Mouse (Mus musculus) right cerebral cortex, postnatal 25 days (tissue): ENCODE results near the gene Aatk.

ENCODE experiments used
- DNase-seq: peaks from one replicate; pipeline ENCODE4 v3.0.0; 2022

Gene Aatk

DNA sequence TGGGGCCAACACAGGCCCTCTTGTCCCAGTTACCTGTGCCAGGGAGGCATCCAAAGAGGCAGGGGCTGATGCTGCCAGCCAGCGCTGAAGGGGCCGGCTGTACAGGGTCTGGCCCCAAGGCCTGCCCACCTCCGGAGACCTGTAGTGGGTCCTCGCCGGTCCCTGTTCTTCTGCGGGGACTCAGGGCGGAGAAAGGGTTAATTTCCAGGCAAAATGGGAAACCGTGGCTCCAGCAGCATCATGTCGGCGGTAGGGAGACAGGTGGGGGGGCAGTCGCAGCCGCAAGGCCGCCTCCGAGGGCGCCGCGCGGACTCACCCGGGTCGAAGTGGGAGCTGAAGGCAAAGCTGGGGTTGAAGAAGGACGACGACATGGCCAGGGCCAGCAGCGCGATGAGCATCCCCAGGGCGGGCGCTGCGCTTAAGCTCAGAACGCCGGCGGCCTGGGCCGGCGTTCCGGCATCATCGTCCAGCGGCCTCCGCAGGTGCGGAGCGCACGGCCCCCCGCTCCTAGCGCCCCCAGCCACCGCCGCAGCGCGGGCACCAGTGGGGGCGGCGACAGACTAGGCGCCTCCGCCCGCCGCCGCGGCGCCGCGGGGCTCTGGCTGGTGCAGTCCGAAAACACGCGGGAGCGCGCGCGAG, at the start of gene Aatk:
Aatk (minus strand) TSS at position 615 of the 639 bp plus-strand sequence.
- DNase-seq, result peak; percentile 56

DNA sequence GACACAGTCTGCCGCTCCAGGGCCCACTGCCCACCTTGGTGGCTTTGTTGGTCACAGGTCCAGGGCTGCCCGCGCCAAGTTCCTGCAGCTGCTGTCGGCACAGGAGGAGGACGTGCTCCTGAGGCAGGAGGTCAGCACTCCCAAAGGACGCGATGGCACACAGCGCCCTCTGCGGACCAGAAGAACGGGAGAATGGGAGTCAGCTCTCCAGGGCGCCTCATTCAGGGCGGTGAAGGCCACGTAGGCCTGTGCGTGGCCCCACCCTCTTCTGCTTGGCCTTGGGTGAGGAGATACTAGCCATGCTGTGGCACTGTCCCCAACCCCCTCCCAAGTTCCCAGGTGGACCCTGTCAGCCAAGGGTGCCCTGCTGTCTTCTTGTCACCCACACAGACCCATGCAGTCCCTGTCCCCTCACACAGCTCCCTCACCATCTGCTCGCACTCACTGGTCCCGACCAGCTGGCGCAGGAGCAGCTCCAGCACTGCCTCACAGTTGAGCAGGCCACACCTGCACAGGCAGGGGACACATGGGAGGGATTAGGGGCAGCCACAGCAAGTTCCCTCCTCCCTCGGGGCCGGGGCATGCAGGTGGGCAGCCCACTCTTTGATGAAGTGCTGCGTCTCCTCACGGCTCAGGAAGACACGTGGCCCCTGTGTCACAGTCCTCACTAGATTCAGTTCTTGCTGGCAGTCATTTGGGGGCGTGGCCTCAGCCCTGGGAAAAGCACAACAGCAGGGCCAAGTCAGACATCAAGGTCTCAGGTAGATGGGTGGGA, 46.0 kb upstream of the Aatk start:
- no peak for DNase-seq

DNA sequence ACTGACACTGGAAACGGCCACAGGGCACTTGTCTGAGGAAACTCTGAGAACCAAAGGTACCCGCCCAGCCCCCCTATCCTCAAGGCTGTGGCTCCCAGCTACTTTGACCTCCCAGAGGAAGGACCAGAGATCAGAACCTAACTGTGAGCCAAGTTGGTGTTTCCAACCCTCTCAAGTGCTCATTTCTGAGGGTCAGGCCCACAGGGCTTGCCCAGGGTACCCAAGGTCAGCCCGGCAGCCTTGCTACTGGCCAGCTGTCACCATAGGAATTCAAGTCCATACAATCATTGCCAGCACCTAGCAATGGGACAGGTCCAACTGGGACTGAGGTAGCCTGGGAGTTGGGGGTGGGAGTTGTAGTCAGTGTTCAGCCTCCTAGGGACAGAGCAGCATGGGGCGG, 43.7 kb upstream of the Aatk start:
- DNase-seq, result no peak

DNA sequence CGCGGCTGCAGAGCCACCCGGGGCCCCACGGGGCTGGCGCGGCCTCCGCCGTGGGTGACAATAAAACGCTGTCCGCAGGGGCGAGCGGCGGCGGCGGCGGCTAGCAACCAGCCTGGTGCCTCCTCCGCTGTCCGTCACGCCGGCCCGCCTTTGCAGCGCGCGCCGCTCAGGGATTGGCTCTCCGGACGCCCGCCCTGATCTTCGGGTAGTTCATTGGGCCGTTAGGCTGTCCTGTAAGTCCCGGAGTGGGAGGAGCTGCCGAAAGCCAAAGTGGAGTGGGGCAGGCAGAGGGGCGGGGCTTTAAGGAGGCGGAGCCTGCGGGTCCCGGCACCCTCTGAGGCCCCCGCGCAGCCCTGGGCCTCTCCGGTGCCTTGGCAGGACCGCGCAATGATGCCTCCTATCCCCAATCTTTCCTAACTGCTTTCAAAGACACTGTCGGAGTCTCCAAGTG, 39.8 kb upstream of the Aatk start, which contains the start of gene Cep131:
Cep131 (minus strand) TSS at position 126 of the 451 bp plus-strand sequence.
- DNase-seq, result peak; percentile 96

DNA sequence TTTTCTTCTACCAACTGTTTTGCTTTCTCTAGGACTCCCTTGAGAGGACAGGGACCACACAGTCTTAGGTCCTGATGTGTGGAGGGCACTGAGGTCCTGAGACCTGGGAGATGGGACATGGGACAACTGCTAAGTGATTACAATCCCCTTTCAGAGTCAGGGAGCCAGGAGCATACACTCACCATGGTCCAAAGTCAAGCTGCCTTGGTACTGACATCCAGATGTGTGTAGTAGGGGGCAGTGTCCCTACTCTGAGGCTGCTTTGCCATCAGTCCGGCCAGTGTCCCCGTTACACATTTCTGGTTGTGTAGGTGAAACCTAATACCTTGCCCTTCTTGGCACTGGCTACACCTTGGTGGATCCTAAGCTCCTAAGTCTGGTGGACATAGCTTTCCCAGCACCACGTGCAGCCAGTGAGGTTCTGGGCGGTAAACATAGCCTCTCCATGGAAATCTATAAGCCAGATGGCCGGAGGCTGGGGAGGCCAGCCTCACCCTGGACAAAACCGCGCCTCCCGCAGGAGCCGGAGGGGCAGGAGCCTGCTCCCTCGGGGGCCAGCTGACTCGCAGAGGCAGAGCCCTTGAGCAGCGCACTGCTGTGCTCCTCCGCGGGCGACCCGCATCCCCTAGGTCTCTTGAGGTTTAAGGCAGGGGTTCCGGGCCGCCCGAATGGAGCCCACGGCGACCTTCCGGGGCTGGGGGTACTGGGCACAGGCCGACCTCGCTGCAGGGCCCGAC, 39.1 kb upstream of the Aatk start:
- peak; percentile 41 for DNase-seq

DNA sequence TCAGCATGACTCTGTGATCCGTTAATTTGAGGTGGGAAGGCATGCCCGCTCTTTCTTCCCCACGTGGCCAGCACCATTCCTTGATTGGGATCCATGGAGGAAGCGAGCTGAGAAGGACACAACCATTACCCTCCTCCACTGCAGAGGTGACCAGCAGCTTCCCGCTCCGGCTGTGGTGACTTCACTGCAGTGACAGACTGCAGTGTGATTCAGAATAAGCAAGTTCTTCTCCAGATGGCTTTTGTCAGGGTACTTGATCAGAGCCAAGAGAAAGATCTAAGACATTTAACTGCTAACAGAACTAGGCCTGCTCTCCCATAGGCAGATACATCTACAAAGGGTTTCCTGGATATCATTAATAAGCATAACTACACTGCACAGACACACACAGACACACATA, 33.3 kb upstream of the Aatk start:
- no peak for DNase-seq

DNA sequence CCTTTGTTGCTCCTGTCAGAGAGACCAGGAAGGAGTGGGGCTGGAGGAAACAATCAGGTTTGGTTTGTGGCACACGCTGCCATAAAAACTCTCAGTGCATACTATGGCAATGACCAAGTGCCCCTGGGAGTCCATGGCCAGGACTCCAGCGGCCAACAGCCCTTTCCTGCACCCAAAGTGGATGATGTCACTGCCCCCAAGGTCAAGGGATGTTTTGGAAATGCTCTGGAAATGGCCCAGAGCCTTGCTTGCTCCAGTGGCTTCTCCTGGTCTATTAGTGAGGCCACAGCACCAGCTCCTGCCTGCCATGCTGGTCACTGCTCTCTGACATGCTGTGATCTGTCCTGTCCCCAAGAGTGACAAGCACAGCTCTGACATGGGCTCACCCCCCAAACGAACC, 29.2 kb upstream of the Aatk start:
- DNase-seq, result no peak

DNA sequence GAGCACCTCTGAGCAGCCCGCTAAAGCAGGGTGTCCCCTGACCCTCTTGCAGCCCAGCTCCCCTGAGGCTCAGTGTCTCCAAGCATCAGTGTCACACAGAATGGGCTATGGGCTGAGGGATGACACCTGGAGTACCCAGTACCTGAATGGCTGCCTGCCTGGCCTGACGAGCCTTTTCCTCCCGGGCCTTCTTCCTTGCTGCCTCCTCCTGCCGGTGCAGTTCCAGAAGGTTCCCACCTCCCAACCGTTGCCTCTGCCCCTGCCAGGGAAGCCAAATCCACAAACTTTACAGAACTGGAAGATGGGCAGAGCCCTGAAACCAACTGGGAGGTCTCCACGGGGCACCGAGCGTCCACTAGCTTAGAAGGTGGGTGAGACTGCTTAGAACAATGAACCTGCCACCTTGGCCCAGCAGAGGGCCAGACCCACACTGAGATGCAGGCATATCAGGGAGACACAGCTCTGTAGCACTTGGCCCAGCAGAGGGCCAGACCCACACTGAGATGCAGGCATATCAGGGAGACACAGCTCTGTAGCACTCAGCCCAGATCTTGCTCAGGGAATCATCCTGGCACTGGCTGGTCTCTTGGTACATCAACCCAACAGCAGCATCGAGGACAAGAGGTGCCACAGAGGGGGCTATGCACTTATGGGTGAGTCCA, 26.1 kb upstream of the Aatk start:
- DNase-seq, result no peak

DNA sequence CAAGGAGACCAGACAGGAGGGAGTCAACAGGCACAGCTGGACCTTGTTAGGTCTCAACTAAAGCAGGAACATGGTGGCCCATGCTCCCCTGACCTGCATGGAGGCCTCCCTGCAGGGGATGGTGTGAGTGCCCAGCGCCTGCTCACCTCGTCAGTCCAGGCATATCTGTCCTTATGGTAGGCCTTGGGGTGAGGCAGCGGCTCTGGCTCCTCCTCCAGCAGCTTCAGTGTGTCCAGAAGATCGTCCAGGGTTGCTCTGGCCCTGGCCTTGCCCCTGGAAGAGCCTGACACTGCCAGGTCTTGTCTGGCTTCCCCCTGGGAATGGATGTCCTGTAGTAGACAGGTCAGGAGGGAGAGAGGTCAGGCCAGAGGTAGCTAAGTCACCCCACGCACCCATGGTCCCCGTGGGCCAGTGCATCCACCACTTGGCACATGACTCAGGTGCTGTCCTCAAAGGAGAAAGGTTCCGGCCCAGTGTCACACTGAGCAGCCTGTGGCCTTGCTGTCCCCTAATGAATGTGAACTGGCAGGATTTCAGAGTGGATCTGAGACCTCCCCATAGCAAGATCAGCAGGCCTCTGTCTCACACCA, 24.9 kb upstream of the Aatk start:
- DNase-seq, result no peak

DNA sequence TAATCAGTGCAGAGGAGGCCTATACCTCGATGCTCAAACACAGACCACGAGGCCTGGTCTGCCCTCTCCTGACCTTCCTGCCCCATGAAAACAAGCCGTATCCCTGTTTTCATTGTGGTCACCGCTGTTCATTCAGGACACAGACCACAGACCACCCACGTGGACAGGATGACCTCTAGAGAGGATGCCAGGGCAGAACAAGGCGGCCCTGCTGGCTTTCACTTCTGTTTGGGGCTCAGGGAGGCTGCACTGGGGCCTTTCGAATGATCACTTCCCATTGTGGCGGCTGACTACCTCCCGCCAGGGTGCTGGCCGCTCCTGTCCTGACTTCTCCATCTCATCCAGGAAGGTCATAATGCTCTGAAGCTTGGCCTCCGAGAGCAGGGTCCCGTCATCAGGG, 24.1 kb upstream of the Aatk start:
- no peak for DNase-seq

DNA sequence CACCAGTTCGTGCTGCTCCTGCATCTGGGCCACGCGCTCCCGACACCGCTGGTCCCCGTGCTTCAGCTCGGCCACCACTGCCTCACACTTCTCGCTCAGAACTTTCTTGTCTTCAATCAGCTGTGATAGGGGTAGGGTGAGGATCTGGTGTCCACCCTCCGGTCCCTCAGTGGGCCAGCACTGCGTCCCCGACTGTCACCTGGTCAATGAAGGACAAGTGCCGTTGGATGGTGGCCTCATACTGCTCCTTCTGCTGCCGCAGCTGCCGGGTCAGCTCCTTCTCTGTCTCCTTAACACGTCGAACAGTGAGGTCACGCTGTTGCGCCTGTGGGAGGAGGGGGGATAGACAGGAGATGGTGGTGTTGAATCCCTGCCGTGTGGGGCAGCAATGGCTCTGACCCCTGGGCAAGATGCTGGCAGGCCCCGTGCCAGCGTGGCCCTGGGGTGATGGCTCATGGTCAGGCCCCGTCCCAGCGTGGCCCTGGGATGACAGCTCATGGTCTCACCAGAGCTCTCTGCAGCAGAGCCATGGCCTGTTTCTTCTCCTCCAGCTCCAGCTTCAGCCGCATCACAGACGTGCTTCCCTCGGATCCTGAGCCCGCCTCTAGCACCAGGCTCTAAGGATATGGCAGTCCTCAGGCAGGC, 23.4 kb upstream of the Aatk start:
- no peak for DNase-seq

DNA sequence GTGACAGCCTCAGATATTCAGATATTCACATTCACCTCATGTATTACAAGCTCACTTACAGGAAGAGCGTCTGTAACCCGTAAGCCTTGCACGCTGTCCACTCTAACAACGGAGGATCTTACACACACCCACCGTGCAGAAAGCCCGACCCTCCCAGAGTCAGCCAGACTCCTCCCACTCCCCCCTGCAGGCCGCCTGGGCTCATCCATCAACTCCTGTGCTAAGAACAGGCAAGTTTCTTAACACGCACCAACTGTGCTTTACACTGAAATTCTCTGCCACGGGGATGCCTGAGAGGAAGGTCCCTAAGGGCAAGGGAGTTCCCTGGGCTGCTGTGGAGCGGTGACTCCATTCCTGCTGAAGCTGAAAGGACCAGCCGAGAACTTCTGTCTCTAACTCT, 22.3 kb upstream of the Aatk start:
- DNase-seq, result no peak

DNA sequence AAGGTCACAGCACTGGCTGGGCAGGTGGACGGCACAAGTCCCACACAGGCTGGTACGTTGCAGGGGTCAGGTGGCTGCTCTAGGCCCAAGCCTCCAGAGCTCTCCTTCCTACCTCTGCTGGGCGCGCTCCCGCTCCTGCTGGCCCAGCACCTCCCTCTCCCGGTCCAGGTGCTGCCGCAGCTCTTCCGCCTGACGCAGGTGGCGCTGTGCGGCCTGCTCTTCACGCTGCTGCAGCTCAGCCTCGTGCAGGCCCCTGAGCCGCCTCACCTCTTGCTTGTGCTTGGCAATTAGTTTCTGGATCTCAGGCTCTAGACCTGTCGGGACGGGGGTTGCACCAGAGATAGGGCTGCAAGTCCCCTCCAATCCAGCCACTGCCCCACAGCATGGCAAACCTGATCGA, 20.9 kb upstream of the Aatk start:
- DNase-seq, result no peak

DNA sequence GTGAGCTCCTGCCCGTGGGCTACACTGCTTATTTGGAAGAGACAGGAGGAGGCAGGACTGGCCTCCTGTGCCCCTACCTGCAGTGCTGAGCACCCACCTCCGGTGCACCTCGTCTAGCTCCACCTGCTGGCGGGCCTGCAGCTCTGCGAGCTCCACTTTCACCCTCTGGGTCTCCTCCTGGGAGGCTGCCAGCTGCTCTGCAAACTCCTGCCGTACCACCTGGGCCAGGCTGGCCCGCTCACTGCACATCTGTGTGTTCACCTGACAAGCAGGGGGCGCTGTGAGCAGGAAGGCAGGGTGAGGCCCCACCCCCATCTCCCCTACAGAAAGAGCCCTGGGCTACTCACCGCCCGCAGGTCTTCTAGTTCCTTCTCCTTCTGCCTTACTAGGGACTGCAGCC, 18.3 kb upstream of the Aatk start:
- DNase-seq, result no peak

DNA sequence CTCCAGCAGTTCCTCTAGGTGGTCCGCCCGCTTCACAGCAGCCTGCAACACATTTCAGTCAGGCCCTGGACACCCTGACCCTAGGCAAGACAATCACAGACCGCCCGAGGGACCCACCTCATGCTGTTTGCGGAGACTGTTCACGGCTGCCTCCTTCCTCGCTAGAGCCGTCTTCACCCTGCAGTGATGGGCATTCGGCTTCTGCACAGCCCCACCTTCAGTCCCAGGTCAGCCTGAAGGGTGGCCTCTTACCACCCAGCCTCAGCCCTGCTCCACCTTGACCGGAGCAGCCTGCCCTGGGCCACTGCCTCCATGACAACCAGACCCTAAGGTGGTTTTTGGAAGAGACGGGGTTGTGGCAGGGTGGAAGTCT, 17.7 kb upstream of the Aatk start:
- DNase-seq, result no peak

DNA sequence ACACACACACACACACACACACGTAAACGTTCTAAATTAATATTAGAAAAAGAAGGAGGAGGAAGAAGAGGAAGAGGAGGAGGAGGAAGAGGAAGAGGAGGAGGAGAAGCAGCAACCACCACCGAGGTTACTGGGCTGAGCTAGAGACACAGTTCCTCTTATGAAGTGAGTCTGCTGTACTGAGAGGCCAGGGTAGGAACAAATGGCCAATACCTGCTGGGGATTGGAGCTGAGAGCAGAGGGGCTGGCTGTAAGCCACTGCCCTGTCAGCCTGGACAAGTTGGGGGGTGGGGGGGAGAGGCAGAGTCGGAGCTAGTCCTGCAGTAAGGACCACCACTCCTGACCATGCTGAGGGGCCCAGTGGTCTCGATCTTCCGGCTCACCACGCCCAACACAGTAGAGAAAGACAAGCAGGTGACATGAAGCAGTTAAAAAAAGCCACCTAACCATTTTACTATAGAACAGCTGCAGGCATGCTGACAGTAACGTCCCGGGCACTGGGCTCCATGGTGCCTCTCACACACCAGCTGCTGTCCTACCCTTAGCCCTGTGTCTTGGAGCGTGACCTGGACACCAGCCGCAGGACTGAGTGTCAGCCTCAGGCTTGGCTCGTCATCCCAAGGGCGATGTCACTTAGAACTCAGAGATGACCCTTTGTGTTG, 17.2 kb upstream of the Aatk start:
- no peak for DNase-seq

DNA sequence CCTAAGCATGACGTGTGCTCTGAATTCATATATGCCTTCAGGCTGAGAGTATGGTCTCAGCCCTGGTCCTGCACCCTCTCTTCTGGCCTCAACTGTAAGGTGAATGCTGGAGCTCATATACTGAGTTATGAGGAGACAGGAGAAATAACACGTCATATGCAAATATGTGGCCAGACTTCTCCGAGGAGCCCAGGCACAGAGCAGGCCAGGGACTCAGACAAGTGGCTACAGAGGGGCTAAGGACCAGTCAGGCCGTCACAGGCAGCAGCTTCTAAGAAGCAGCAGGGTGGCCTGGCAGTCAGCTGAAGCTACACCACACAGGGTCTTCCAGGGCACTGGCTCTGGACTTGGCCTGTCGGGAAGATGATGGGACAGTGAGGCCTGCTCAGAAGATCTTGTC, 16.4 kb upstream of the Aatk start:
- DNase-seq, result no peak

DNA sequence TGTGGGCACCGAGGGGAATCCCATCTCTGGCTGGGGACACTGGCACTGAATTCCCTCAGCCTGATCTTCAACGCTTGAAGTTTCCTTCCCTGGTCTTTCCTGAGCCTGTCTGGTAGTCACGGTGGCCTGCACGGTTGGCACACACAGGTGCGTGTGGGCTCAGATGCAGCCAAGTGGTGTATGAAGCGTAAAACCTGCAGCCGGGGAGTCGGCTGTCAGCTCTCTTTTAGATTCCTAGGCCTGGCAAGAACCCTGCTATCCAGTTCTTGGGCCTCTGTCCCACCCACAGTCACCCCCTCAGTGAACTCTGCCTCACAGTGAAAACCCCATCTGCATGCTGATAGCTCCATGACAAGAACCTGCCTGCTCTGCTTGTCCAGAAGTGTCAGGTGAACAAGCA, 13.7 kb upstream of the Aatk start:
- no peak for DNase-seq

DNA sequence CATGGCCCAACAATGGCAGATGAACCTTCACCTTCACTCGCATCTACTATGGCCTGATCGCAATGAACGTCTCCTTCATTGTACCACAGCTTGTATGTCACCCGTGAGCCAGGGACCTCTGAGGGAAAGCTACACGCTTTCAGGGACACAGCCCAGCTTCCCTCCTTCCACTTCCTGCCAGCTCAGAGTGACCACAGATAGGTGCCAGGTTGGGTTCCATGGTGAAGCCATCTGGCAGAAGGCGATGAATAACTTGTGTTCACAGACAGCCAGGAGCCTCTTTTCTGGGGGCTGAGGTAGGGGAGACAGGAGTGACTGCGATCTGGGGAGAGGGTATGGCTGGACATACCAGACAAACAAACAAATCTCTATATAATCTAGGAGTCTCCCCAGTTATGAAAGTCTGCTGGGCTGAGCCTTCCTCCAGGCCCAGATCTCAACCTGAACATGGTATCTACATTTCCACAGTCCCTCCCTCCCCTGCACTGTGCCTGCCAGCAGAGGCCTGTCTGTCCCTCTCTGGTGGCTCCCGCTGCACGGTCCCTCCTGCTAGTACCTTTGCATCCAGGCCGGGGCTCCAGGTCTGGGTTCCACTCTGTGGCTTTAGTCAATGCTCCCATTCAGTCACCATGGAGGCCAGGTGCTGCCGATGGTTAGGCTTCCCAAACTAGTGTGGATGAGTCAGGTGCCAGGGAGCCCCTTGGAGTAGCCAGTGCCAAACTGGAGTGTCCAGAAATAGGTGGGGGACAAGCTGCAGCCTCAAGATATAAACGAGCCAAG, 9.2 kb upstream of the Aatk start:
- DNase-seq, result no peak

DNA sequence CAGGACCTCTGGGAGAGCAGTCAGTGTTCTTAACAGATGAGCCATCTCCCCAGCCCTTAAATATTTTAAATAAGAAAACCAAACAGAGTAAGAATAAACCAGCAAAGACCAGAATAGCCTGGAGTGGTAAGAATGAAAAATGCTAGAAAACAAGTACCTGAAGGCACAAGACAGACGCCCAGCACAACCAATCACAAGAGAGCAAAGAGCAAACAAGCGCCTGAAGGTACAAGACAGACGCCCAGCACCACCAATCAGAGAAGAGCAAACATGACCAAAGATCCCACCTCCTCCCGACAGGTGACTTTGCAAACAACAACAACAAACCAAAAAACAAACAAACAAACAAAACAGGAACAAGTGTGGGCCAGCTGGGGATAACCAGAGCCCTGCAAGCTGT, 6.9 kb upstream of the Aatk start:
- DNase-seq, result no peak

DNA sequence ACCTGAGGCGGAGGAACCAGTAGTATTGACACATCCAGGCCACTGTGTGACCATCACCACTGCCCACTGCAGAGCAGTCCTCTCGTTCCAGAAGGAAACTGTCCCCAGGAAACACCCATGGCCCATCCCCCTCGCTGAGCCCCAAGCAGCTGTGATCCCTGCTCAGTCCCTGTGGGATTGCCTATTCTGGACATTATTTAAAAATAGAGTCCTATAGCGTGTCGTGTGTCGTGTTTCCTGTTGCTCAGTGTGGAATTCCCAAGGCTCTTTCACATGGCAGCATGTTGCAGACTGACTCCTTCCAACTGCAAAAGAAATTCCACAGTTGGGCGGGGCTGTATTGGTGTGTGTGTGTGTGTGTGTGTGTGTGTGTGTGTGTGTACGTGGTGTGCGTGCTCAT, 5.3 kb upstream of the Aatk start:
- DNase-seq, result no peak
